Mouse (Mus musculus) heart, postnatal 0 days (tissue): ENCODE measurements at regions not wholly inside any gene's neighbourhood (a gene's known extent, or its start where the extent isn't known, plus 50 kb on each side); places are given as distances from the start of the nearest gene placed in this dataset.

Source experiments
- ATAC-seq: fragments of 200-750 bp; cut with Nextera tagmentation; 2 replicates; pipeline ENCODE4 v1.8.0; 2017; ENCODE audit warnings: low read depth, moderate number of reproducible peaks, moderate library complexity; ENCODE audit not compliant: insufficient read depth
- DNase-seq: peaks from one replicate; pipeline ENCODE4 v3.0.0-alpha.2; 2016; ENCODE audit warnings: low spot score
- H3K27ac ChIP-seq: fragments of 300-500 bp; sonication (generic); 2 replicates; pipeline ENCODE4 v1.5.1; 2014; ENCODE audit warnings: low read depth, mild to moderate bottlenecking
- H3K27me3 ChIP-seq: fragments of 300-500 bp; sonication (generic); 2 replicates; pipeline ENCODE4 v1.6.1; 2014; ENCODE audit warnings: low read length, mixed read lengths; ENCODE audit not compliant: control insufficient read depth, insufficient read depth
- H3K36me3 ChIP-seq: fragments of 300-500 bp; sonication (generic); replicated peaks from 2 replicates; pipeline ENCODE4 v1.6.1; 2014; ENCODE audit warnings: low read length, mixed read lengths; ENCODE audit not compliant: control insufficient read depth, insufficient read depth
- H3K4me1 ChIP-seq: fragments of 300-500 bp; sonication (generic); 2 replicates; pipeline ENCODE4 v1.6.1; 2014; ENCODE audit warnings: antibody characterized with exemption; ENCODE audit not compliant: control insufficient read depth, insufficient read depth
- H3K4me2 ChIP-seq: fragments of 300-500 bp; sonication (generic); 2 replicates; pipeline ENCODE4 v1.6.1; 2014; ENCODE audit warnings: low read depth, mild to moderate bottlenecking, low read length, moderate library complexity
- H3K4me3 ChIP-seq: fragments of 300-500 bp; sonication (generic); 2 replicates; pipeline ENCODE4 v1.5.1; 2014; ENCODE audit warnings: low read depth, low read length
- H3K9ac ChIP-seq: fragments of 300-500 bp; sonication (generic); replicated peaks from 2 replicates; pipeline ENCODE4 v1.6.1; 2014; ENCODE audit warnings: low read depth, low read length, mixed read lengths
- H3K9me3 ChIP-seq: fragments of 300-500 bp; sonication (generic); replicated peaks from 2 replicates; pipeline ENCODE4 v1.6.1; 2016; ENCODE audit warnings: low read length; ENCODE audit not compliant: control insufficient read depth
- CTCF ChIP-seq: IDR thresholded peaks from 2 replicates; pipeline ENCODE4 v1.5.1; 2016; ENCODE audit warnings: antibody characterized with exemption, control low read depth, low read depth
- EP300 ChIP-seq: IDR thresholded peaks from 2 replicates; pipeline ENCODE4 v1.6.1; 2016; ENCODE audit warnings: antibody characterized with exemption, low read depth
- WGBS: fragments of 180-500 bp; shearing (Covaris S2); extraction: QIAGEN DNeasy Blood & Tissue Kit; methylation state at CpG from one replicate; pipeline ENCODE4 v1.1.7; 2014; 5-methylcytosine and 5-hydroxymethylcytosine counted together

DNA sequence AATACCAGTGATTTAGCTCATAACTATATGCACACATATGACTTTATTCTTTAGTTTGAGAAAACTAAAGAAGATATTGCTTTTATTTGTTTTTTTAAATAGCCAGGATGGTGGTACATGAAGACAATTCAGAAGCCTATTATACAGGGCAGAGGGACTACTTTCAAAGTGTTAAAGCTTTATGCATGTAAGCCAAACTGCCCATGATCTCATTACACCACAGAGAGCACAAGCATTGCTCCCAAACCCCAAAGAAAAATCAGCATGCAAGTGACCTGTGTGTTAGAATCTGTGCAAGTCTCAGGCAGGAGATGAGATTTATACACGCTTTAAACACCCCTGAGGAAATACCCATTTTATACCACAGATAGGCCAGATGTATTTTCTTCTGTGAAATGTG lies 114.6 kb upstream of the Fam92a start:
- Histone ChIP-seq H3K9me3 (no peaks in the 10 kb centered on the region), H3K27me3 (no peaks in the 10 kb centered on the region), H3K9ac (no peak overlapping the region), H3K4me3 (no peak overlapping the region), H3K4me2 (no peak overlapping the region), H3K27ac (no peak overlapping the region), H3K4me1 (no peaks in the 10 kb centered on the region), H3K36me3 (no peaks in the 10 kb centered on the region)
- no peak for DNase-seq
- TF ChIP-seq CTCF: no peak
- no peak for TF ChIP-seq EP300
- WGBS: 89% methylated on average over 1 of the region's 1 CpGs
- no peak for ATAC-seq

GRCm38 (mm10) chr4:12285983-12286382 lies 114.2 kb upstream of the Fam92a start:
- Histone ChIP-seq H3K4me1 (no peaks in the 10 kb centered on the region), H3K36me3 (no peaks in the 10 kb centered on the region), H3K9ac (no peak overlapping the region), H3K27ac (no peak overlapping the region), H3K27me3 (no peaks in the 10 kb centered on the region), H3K9me3 (no peaks in the 10 kb centered on the region), H3K4me2 (no peak overlapping the region), H3K4me3 (no peak overlapping the region)
- TF ChIP-seq EP300: no peak
- no peak for TF ChIP-seq CTCF
- ATAC-seq (no peak), DNase-seq (no peak)

DNA sequence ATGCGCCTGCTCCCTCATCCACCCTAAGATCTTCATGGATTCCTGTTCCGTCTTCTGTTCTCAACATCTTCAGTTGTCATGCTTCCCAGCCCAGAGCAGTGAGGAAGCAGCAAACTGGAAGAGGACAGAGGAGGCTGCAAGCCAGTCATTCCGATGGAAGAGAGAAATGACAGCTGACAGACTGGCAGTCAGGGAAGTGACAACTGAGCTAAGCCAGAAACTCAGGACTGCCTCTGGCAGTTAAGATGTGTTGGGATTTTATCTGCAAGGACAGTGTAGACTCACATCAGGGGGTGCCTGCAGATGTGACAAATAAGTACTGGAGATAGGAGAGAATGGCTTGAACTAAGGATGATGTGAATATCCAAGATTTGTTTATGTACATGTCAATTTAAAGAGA lies 106.1 kb upstream of the Fam92a start:
- 17% methylated on average over 3 of the region's 3 CpGs for WGBS
- DNase-seq (peak; percentile 16), ATAC-seq (no peak)
- Histone ChIP-seq H3K27ac (no peak overlapping the region), H3K36me3 (no peaks in the 10 kb centered on the region), H3K4me2 (no peak overlapping the region), H3K27me3 (no peaks in the 10 kb centered on the region), H3K4me1 (peaks cover 11% of the 10 kb centered on the region; the same call in 1 of the 2 replicates), H3K9ac (no peak overlapping the region), H3K4me3 (no peak overlapping the region), H3K9me3 (no peaks in the 10 kb centered on the region)
- TF ChIP-seq EP300: no peak
- TF ChIP-seq CTCF: no peak

GRCm38 (mm10) chr4:12273369-12273768 lies 101.6 kb upstream of the Fam92a start:
- no peak for ATAC-seq
- no peak for DNase-seq
- no peak overlapping the region for H3K9ac ChIP-seq
- no peak overlapping the region for H3K4me3 ChIP-seq
- H3K4me1 ChIP-seq: peaks cover 8% of the 10 kb centered on the region; the same call in 1 of the 2 replicates
- H3K36me3 ChIP-seq: no peaks in the 10 kb centered on the region
- no peaks in the 10 kb centered on the region for H3K27me3 ChIP-seq
- no peak for TF ChIP-seq EP300
- no peak for TF ChIP-seq CTCF
- no peak overlapping the region for H3K27ac ChIP-seq
- no peak overlapping the region for H3K4me2 ChIP-seq
- no peaks in the 10 kb centered on the region for H3K9me3 ChIP-seq
- 77% methylated on average over 6 of the region's 6 CpGs for WGBS

DNA sequence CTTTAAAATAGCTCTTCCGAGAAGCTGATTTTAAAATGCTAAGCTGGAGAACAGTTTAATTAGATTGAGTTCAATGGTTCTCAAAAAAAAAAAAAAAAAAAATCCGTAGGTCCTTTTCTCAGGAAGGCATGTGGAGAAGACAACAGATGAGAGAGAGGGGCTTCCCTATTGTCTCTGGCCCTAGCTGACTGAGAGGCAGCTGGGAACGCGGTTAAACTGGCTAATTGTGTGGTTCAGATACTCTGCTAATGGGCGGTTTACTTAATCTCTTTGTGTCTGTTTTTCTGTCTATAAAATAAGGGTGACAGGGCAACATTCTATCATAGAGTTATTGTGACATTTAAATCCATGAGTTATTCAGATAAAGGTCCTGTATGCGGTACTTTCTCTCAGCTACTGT lies 101.1 kb upstream of the Fam92a start:
- DNase-seq (no peak), ATAC-seq (no peak)
- H3K27ac ChIP-seq: no peak overlapping the region
- H3K36me3 ChIP-seq: no peaks in the 10 kb centered on the region
- H3K9ac ChIP-seq: no peak overlapping the region
- no peaks in the 10 kb centered on the region for H3K9me3 ChIP-seq
- WGBS: 76% methylated on average over 6 of the region's 6 CpGs
- TF ChIP-seq CTCF (no peak), EP300 (no peak)
- no peak overlapping the region for H3K4me3 ChIP-seq
- H3K27me3 ChIP-seq: no peaks in the 10 kb centered on the region
- no peak overlapping the region for H3K4me2 ChIP-seq
- H3K4me1 ChIP-seq: peaks cover 3% of the 10 kb centered on the region; the same call in 1 of the 2 replicates

- Histone ChIP-seq H3K4me2 (no peak overlapping the region), H3K4me1 (no peaks in the 10 kb centered on the region), H3K27ac (no peak overlapping the region), H3K9ac (no peak overlapping the region), H3K27me3 (no peaks in the 10 kb centered on the region), H3K9me3 (no peaks in the 10 kb centered on the region), H3K36me3 (no peaks in the 10 kb centered on the region), H3K4me3 (no peak overlapping the region)
- ATAC-seq (no peak), DNase-seq (no peak)
- TF ChIP-seq EP300 (no peak), CTCF (no peak)
- WGBS: 92% methylated on average over 6 of the region's 6 CpGs
Measured at GRCm38 (mm10) chr4:12272378-12272777, 100.6 kb upstream of the Fam92a start.
